Mouse (Mus musculus) embryonic stem cell, embryonic (primary cell): ENCODE results near the gene 1700010B08Rik.

Experiments
- CTCF ChIA-PET, 4 experiments: fragments of 300-600 bp in 2 of 4; fragments of 350-600 bp in 2 of 4; sonication (Branson Sonifier 250); formaldehyde crosslinking; loops; one replicate each; lab custom pipeline; 2022; ENCODE audit warnings: inconsistent platforms in 2 of 4; lab: Charles Lee
- POLR2A ChIA-PET, 4 experiments: fragments of 300-600 bp in 2 of 4; fragments of 350-600 bp in 2 of 4; sonication (Branson Sonifier 250); formaldehyde crosslinking; loops; one replicate each; lab custom pipeline; 2022; ENCODE audit warnings: antibody characterized with exemption in 4 of 4, inconsistent platforms in 1 of 4; lab: Charles Lee

The 1700010B08Rik gene

GRCm38 (mm10) chr2:173744070-173744815, 25.0 kb downstream of the 1700010B08Rik start:
- CTCF ChIA-PET, result no interaction called here
- POLR2A ChIA-PET, result interaction anchor here in 3 of 4 experiments (0.5 to 1.6 kb wide), 4 partner anchors 12 to 547 kb away, joined by 3 to 4 read pairs (median 3); no protein-coding TSS in a partner anchor

- POLR2A ChIA-PET, result interaction anchor here in 2 of 4 experiments (1.2 to 1.3 kb wide), 3 partner anchors 12 to 14 kb away, joined by 3 to 6 read pairs (median 4); partner anchors contain the start of gene Vapb (in 2 of the 2)
- CTCF ChIA-PET, result interaction anchor here in 1 of 4 experiments (0.5 kb wide), 1 partner anchor 441 kb away, joined by 4 read pairs; no protein-coding TSS in a partner anchor
These were observed 29.9 kb downstream of the 1700010B08Rik start for GRCm38 (mm10) chr2:173748961-173749659.

- ChIA-PET CTCF (no interaction called here), POLR2A (interaction anchor here in 3 of 4 experiments (0.7 to 1.4 kb wide), 8 partner anchors 9 to 161 kb away, joined by 3 to 20 read pairs (median 3); no protein-coding TSS in a partner anchor)
These were observed 36.4 kb downstream of the 1700010B08Rik start for GRCm38 (mm10) chr2:173755433-173756144.

- ChIA-PET POLR2A (interaction anchor here (0.6 to 1.8 kb wide), 16 partner anchors 9 to 942 kb away, joined by 3 to 7 read pairs (median 4); partner anchors contain the start of genes Rab22a (in 1 of the 4) and Vapb (in 1 of the 4)), CTCF (interaction anchor here in 2 of 4 experiments (0.5 to 0.6 kb wide), 3 partner anchors 42 to 487 kb away, joined by 3 read pairs; no protein-coding TSS in a partner anchor)
These were observed 38.5 kb downstream of the 1700010B08Rik start for GRCm38 (mm10) chr2:173757624-173758155.

- ChIA-PET CTCF (interaction anchor here in 2 of 4 experiments (0.6 to 1.6 kb wide), 2 partner anchors 11 to 94 kb away, joined by 7 read pairs; no protein-coding TSS in a partner anchor), POLR2A (interaction anchor here in 3 of 4 experiments (0.6 to 2.7 kb wide), 9 partner anchors 9 to 1133 kb away, joined by 3 to 10 read pairs (median 4); partner anchors contain the start of genes Vapb (in 2 of the 3) and Rab22a (in 1 of the 3))
These were observed 41.4 kb downstream of the 1700010B08Rik start for GRCm38 (mm10) chr2:173760607-173761006.

GRCm38 (mm10) chr2:173764629-173765028, 45.4 kb downstream of the 1700010B08Rik start:
- ChIA-PET POLR2A (interaction anchor here in 2 of 4 experiments (0.6 to 1.5 kb wide), 2 partner anchors 9 to 208 kb away, joined by 4 read pairs; no protein-coding TSS in a partner anchor), CTCF (no interaction called here)

GRCm38 (mm10) chr2:173767959-173768595, 48.9 kb downstream of the 1700010B08Rik start:
- CTCF ChIA-PET, result interaction anchor here in 1 of 4 experiments (0.8 kb wide), 1 partner anchor 1091 kb away, joined by 3 read pairs; no protein-coding TSS in a partner anchor
- POLR2A ChIA-PET, result interaction anchor here in 2 of 4 experiments (1.0 to 1.9 kb wide), 4 partner anchors 9 to 14 kb away, joined by 3 to 8 read pairs (median 6); no protein-coding TSS in a partner anchor

- CTCF ChIA-PET, result interaction anchor here in 1 of 4 experiments (0.7 kb wide), 1 partner anchor 9 kb away, joined by 4 read pairs; no protein-coding TSS in a partner anchor
- POLR2A ChIA-PET, result interaction anchor here in 2 of 4 experiments (0.5 to 1.5 kb wide), 6 partner anchors 9 to 523 kb away, joined by 3 to 8 read pairs (median 4); no protein-coding TSS in a partner anchor
These were observed 50.0 kb downstream of the 1700010B08Rik start for GRCm38 (mm10) chr2:173769183-173769582.

- ChIA-PET CTCF (interaction anchor here in 1 of 4 experiments (1.8 kb wide), 1 partner anchor 10 kb away, joined by 7 read pairs; no protein-coding TSS in a partner anchor), POLR2A (interaction anchor here in 3 of 4 experiments (0.6 to 2.1 kb wide), 9 partner anchors 8 to 555 kb away, joined by 3 to 10 read pairs (median 3); partner anchors contain the start of genes Rab22a (in 1 of the 3) and Vapb (in 1 of the 3))
These were observed 51.4 kb downstream of the 1700010B08Rik start for GRCm38 (mm10) chr2:173770620-173771019.
